Mouse (Mus musculus): Measurements from ENCODE around the gene Cops8. TPM values are rescaled to one million over a fixed set of nuclear protein-coding genes. Genes with fewer than 3 reads are reported as not detected.

The Cops8 gene
- total and polyA plus RNA-seq, 3 experiments: 86.7 to 103 TPM; not detected in 1

GRCm38 (mm10) chr1:90563945-90564344 lies 38.8 kb upstream of the Cops8 start:
- H3K79me2 ChIP-seq (ENCODE audit: control insufficient read depth, insufficient read depth, low read length, poor library complexity): no peaks in the 10 kb centered on the region
- no peak overlapping the region for H3K4me3 ChIP-seq (ENCODE audit: control insufficient read depth in 1 of 2, insufficient read depth in 1 of 2, low read depth in 2 of 2, low read length in 2 of 2)
- no peak for DNase-seq (ENCODE audit: low read depth, low spot score)
- no peaks in the 10 kb centered on the region for H3K36me3 ChIP-seq (ENCODE audit: control insufficient read depth in 1 of 2, insufficient read depth in 2 of 2, low read length in 2 of 2)
- H3K27me3 ChIP-seq (ENCODE audit: control insufficient read depth in 1 of 2, insufficient read depth in 2 of 2, low read length in 2 of 2): no peaks in the 10 kb centered on the region
- no peaks in the 10 kb centered on the region for H3K9me3 ChIP-seq (replicated peaks; ENCODE audit: insufficient read depth, low read length)
- no peak overlapping the region for H3K27ac ChIP-seq (ENCODE audit: control insufficient read depth, low read depth, low read length)
- no peak overlapping the region for H3K9ac ChIP-seq (ENCODE audit: control insufficient read depth, low read depth, low read length, poor library complexity, severe bottlenecking)
- H3K4me1 ChIP-seq (ENCODE audit: control insufficient read depth in 1 of 2, insufficient read depth in 2 of 2, low read length in 2 of 2): no peaks in the 10 kb centered on the region
- TF ChIP-seq MEF2A (IDR thresholded peaks at IDR 0.05; ENCODE audit: extremely low read depth, insufficient replicate concordance, low read depth, low read length, poor library complexity, severe bottlenecking) (no peak), ELF1 (IDR thresholded peaks at IDR 0.05; ENCODE audit: low read depth, low read length) (no peak), POLR2AphosphoS2 (IDR thresholded peaks at IDR 0.05; ENCODE audit: low read length) (no peak), ZC3H11A (IDR thresholded peaks at IDR 0.05; ENCODE audit: low read depth, low read length) (no peak), EP300 (IDR thresholded peaks at IDR 0.05; ENCODE audit: low read depth in 1 of 2, low read length in 2 of 2) (no peak), ZMIZ1 (IDR thresholded peaks at IDR 0.05; ENCODE audit: low read depth, low read length) (no peak), ZNF384 (IDR thresholded peaks at IDR 0.05; ENCODE audit: low read depth, low read length) (no peak), CTCF (IDR thresholded peaks at IDR 0.05 in 2 of 3, conservative IDR thresholded peaks at IDR 0.05 in 1 of 3; ENCODE audit: control insufficient read depth in 1 of 3, insufficient read depth in 1 of 3, low read depth in 2 of 3, low read length in 3 of 3, poor library complexity in 1 of 3, severe bottlenecking in 1 of 3) (no peak), SMC3 (IDR thresholded peaks at IDR 0.05; ENCODE audit: low read depth, low read length) (no peak), KAT2A (conservative IDR thresholded peaks at IDR 0.05; ENCODE audit: low read depth, low read length) (no peak), USF1 (IDR thresholded peaks at IDR 0.05; ENCODE audit: low read depth, low read length) (no peak), TBP (IDR thresholded peaks at IDR 0.05; ENCODE audit: low read depth, low read length) (no peak), RCOR1 (IDR thresholded peaks at IDR 0.05; ENCODE audit: low read depth, low read length) (no peak), TAL1 (IDR thresholded peaks at IDR 0.05; ENCODE audit: low read length) (no peak), ZKSCAN1 (IDR thresholded peaks at IDR 0.05; ENCODE audit: low read depth, low read length) (no peak), MAZ (IDR thresholded peaks at IDR 0.05; ENCODE audit: low read depth, low read length) (no peak), NRF1 (IDR thresholded peaks at IDR 0.05; ENCODE audit: insufficient read depth, low read depth, low read length, poor library complexity, severe bottlenecking) (no peak)

GRCm38 (mm10) chr1:90566664-90567440 lies 35.9 kb upstream of the Cops8 start:
- Histone ChIP-seq H3K9ac (ENCODE audit: control insufficient read depth, low read depth, low read length, poor library complexity, severe bottlenecking) (no peak overlapping the region), H3K27me3 (ENCODE audit: control insufficient read depth in 1 of 2, insufficient read depth in 2 of 2, low read length in 2 of 2) (no peaks in the 10 kb centered on the region), H3K4me1 (ENCODE audit: control insufficient read depth in 1 of 2, insufficient read depth in 2 of 2, low read length in 2 of 2) (no peaks in the 10 kb centered on the region), H3K79me2 (ENCODE audit: control insufficient read depth, insufficient read depth, low read length, poor library complexity) (no peaks in the 10 kb centered on the region), H3K4me3 (ENCODE audit: control insufficient read depth in 1 of 2, insufficient read depth in 1 of 2, low read depth in 2 of 2, low read length in 2 of 2) (no peak overlapping the region), H3K27ac (ENCODE audit: control insufficient read depth, low read depth, low read length) (no peak overlapping the region), H3K36me3 (ENCODE audit: control insufficient read depth in 1 of 2, insufficient read depth in 2 of 2, low read length in 2 of 2) (no peaks in the 10 kb centered on the region), H3K9me3 (replicated peaks; ENCODE audit: insufficient read depth, low read length) (no peaks in the 10 kb centered on the region)
- no peak for TF ChIP-seq POLR2A (IDR thresholded peaks at IDR 0.05; ENCODE audit: control insufficient read depth in 1 of 2, insufficient read depth in 1 of 2, low read depth in 1 of 2, low read length in 2 of 2, poor library complexity in 1 of 2)
- TF ChIP-seq SMC3 (IDR thresholded peaks at IDR 0.05; ENCODE audit: low read depth, low read length): no peak
- no peak for DNase-seq (ENCODE audit: low read depth, low spot score)

Measured in MEL (cell line).